Mouse (Mus musculus) heart, adult 2 months (tissue): ENCODE results near the gene 9930104L06Rik.

Experiments
- CTCF ChIP-seq: fragments of 200-600 bp; IDR thresholded peaks from 2 replicates; pipeline ENCODE4 v1.8.1; 2022; ENCODE audit warnings: antibody characterized with exemption, mild to moderate bottlenecking, moderate library complexity
- EP300 ChIP-seq: fragments of 200-500 bp; IDR thresholded peaks from 2 replicates; pipeline ENCODE4 v1.6.1; 2011; ENCODE audit warnings: low read depth, low read length, control low read depth; ENCODE audit not compliant: insufficient read depth
- POLR2A ChIP-seq: fragments of 200-500 bp; IDR thresholded peaks from 2 replicates; pipeline ENCODE4 v1.6.1; 2011; ENCODE audit warnings: mild to moderate bottlenecking, low read depth, low read length, control low read depth; ENCODE audit not compliant: insufficient read depth

DNA sequence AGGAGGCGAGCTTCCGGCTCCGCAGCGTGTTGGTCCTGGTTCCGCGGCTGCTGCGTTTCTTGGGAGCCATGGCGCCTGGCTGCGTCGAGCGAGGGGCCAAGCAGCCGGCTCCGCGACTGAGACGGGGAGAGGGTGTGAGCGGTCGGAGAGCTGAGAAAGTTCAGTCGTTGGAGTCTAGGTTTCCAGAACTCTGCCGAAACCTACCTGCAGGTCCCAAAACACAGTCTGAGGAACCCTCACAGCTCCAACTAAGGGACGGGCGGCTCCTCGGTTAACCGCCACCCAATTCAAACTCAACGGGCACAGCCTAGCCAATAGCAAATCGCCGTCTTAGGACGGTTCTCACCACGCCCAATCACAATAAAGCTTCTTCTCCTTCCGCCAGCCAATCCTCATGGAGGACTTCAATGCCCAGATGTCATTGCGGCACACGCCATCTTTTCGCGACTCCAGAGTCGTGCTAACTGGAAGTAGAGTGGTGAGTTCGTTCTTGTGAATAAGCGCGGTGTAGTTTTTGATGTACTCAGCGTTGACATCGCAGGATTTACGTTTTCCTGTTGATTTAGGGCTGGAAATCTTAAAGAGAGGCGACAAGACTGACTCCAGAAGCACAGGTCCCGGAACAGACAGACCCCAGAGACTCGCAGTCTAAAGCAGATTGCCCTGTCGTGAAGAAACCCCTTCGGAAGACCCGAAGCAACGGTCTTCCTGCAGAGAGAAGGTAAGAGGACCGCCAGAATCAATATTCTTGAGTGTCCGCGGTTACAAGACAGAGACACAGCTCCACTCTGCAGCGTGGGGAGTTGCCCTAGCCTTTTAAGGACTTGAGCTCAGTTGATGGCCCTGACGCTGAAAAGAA is at the start of gene 9930104L06Rik:
- TF ChIP-seq EP300 (0 out of 2 replicates have a peak, but pooled peaks have one; percentile 33), CTCF (0 out of 2 replicates have a peak, but pooled peaks have one; percentile 4), POLR2A (peak; percentile 86)
